Mouse (Mus musculus): Measurements from ENCODE around the gene Ap1m2.

DNA sequence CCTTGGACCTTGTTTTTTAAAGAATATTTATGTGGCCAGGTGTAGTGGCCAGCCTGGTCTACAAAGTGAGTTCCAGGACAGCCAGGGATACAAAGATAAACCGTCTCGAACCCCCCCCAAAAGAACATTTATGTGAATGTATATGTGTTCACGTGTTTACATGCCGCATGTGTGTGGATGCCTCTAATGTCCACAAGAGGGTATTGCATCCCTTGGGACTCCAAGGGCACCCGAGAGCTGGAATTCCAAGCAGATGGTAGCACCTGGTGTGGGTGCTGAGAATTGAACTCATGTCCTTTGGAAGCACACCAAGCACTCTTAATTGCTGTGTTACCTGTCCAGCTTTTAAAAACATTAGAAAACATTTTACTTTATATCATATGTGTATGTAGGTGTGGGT, 28.5 kb downstream of the Ap1m2 start:
- no peak for TF ChIP-seq CTCF (IDR thresholded peaks at IDR 0.05; ENCODE audit: low read depth, low read length)
- no peak for TF ChIP-seq GATA1 (IDR thresholded peaks at IDR 0.05; ENCODE audit: borderline replicate concordance, low read length)
- no peak for TF ChIP-seq TAL1 (conservative IDR thresholded peaks at IDR 0.05; ENCODE audit: low read depth, low read length)
- no peak for TF ChIP-seq GATA2 (IDR thresholded peaks at IDR 0.05; ENCODE audit: borderline replicate concordance, low read depth, low read length)
- no peak for TF ChIP-seq POLR2AphosphoS5 (IDR thresholded peaks at IDR 0.05; ENCODE audit: insufficient replicate concordance, low read depth, low read length)
